Mouse (Mus musculus): ENCODE data around the gene Poc1b.

DNA sequence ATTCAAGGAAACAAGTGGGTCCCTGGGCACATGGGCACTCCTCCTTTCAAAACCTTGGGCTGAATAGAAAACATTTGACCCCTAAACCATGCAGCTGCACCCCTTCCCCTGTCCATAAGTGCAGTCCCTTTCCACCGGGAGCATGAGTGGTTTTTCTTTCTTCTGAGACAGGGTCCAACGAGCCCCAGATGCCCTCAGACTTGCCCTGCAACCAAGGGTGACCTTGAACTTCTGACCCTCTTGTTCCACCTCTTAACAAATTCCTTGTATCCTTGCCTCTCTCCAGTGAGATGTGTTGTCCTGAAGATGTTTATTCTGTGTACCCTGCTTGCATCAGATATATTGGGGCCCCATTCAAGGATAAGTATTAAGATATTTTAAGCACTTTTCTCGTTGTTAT, 6.7 kb downstream of the Poc1b start:
- TF ChIP-seq CTCF (IDR thresholded peaks at IDR 0.05) (no peak), POLR2A (IDR thresholded peaks at IDR 0.05; ENCODE audit: insufficient read depth, low read depth, low read length) (no peak), EP300 (IDR thresholded peaks at IDR 0.05; ENCODE audit: insufficient read depth, low read depth, low read length) (no peak)
